Mouse (Mus musculus) limb, embryonic 14.5 days (tissue): ENCODE results near the gene Gm960. TPM values are rescaled to one million over a fixed set of nuclear protein-coding genes. Genes with fewer than 3 reads are reported as not detected.
A peak's percentile ranks its signal among the peaks of the same experiment; 100 is the strongest.

Experiments used
- ATAC-seq: fragments of 200-750 bp; cut with Nextera tagmentation; 2 replicates; pipeline ENCODE4 v1.8.0; 2017; ENCODE audit warnings: low read depth, moderate number of reproducible peaks, moderate TSS enrichment; ENCODE audit not compliant: low FRiP score
- DNase-seq: peaks from one replicate; pipeline ENCODE4 v3.0.0-alpha.2; 2015; ENCODE audit warnings: low spot score
- H3K27ac ChIP-seq: fragments of 300-500 bp; sonication (generic); replicated peaks from 2 replicates; pipeline ENCODE4 v1.5.1; 2014; ENCODE audit warnings: low read depth, mild to moderate bottlenecking, low read length, moderate library complexity, mixed read lengths
- H3K27me3 ChIP-seq: fragments of 300-500 bp; sonication (generic); 2 replicates; pipeline ENCODE4 v1.6.1; 2014; ENCODE audit warnings: low read length, mixed read lengths; ENCODE audit not compliant: control insufficient read depth, insufficient read depth
- H3K36me3 ChIP-seq: fragments of 300-500 bp; sonication (generic); 2 replicates; pipeline ENCODE4 v1.6.1; 2014; ENCODE audit warnings: mild to moderate bottlenecking, low read length, moderate library complexity, mixed read lengths; ENCODE audit not compliant: control insufficient read depth, insufficient read depth
- H3K4me1 ChIP-seq: fragments of 300-500 bp; sonication (generic); 2 replicates; pipeline ENCODE4 v1.6.1; 2014; ENCODE audit warnings: antibody characterized with exemption, low read length, mixed read lengths; ENCODE audit not compliant: control insufficient read depth, insufficient read depth
- H3K4me2 ChIP-seq: fragments of 300-500 bp; sonication (generic); replicated peaks from 2 replicates; pipeline ENCODE4 v1.6.1; 2014; ENCODE audit warnings: low read depth, mild to moderate bottlenecking, low read length, moderate library complexity; ENCODE audit not compliant: severe bottlenecking
- H3K4me3 ChIP-seq: fragments of 300-500 bp; sonication (generic); replicated peaks from 2 replicates; pipeline ENCODE4 v1.5.1; 2014; ENCODE audit warnings: low read length
- H3K9ac ChIP-seq: fragments of 300-500 bp; sonication (generic); 2 replicates; pipeline ENCODE4 v1.6.1; 2014; ENCODE audit warnings: mild to moderate bottlenecking, low read depth, low read length, moderate library complexity; ENCODE audit not compliant: severe bottlenecking
- H3K9me3 ChIP-seq: fragments of 300-500 bp; sonication (generic); 2 replicates; pipeline ENCODE4 v1.6.1; 2016; ENCODE audit warnings: low read length; ENCODE audit not compliant: control insufficient read depth
- POLR2A ChIP-seq: fragments of 200-500 bp; IDR thresholded peaks from 2 replicates; pipeline ENCODE4 v1.8.0; 2012; ENCODE audit warnings: inconsistent platforms, mild to moderate bottlenecking, moderate library complexity, borderline replicate concordance; ENCODE audit not compliant: insufficient read depth, insufficient read length; ENCODE audit errors: extremely low read depth
- WGBS: fragments of 180-500 bp; shearing (Covaris S2); extraction: QIAGEN DNeasy Blood & Tissue Kit; methylation state at CpG from one replicate; pipeline ENCODE4 v1.1.7; 2014; 5-methylcytosine and 5-hydroxymethylcytosine counted together
- polyA plus RNA-seq, 2 experiments: library from polyadenylated mRNA; depleted of rRNA in 1 of 2; stranded (reverse) in 1 of 2; unstranded in 1 of 2; fragments of >200 nt; fragmentation: Nextera tagmentation in 1 of 2; extraction: Ambion mirVana in 1 of 2; gene quantifications; 2 replicates each; pipeline versions ENCODE4 v1.2.1 to v1.2.3; 2012 to 2014

Gm960 gene
- polyA plus RNA-seq, 2 experiments, result 1.4 to 3.1 TPM

DNA sequence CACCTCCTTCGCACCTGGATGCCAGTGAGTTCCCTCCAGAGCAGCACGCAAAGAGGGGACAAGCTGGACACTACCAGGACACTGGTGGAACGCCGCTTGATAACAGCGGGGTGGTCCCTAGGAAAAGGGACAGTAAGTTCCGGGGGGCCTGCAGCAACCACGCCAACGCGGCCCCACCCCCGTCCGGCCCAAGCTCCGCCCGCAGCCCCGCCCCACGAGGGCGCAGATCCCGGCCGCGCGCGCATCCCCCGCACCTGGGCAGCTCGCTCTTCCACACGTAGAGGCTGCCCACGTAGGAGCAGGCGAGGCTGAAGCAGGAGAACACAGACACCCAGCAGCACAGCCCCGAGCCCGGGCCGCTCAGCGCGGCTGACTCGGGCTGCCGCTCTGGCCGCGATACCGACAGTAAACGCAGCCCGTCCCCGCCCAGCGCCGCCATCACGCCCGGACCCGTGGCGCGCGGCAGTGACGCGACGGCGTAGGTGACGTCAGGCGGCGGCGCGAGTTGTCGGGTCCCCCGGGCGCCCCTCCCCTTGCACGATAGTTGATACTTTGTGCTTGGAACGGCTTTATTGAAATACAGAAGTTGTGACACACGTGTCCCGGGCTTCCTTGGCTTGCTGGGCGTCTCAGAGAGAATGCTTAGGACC lies 73.2 kb downstream of the Gm960 start, which contains the start of gene Rce1:
TSS of gene Rce1 (minus strand) at position 463 of the 650 bp plus-strand sequence.
- peak within 1 kb of the TSS; percentile 78 for H3K4me2 ChIP-seq
- peaks cover 19% of the 10 kb centered on the region for H3K4me1 ChIP-seq
- ATAC-seq (peak; percentile 95), DNase-seq (peak; percentile 92)
- peak; percentile 75; the same call in 1 of the 2 replicates for TF ChIP-seq POLR2A
- WGBS, result 2% methylated on average over 47 of the region's 64 CpGs
- peak within 1 kb of the TSS; percentile 91 for H3K27ac ChIP-seq
- H3K4me3 ChIP-seq, result peak within 1 kb of the TSS; percentile 90
- H3K9me3 ChIP-seq, result no peaks in the 10 kb centered on the region
- no peaks in the 10 kb centered on the region for H3K27me3 ChIP-seq
- peaks cover 36% of the 10 kb centered on the region for H3K36me3 ChIP-seq
- H3K9ac ChIP-seq, result peak within 1 kb of the TSS; percentile 92

DNA sequence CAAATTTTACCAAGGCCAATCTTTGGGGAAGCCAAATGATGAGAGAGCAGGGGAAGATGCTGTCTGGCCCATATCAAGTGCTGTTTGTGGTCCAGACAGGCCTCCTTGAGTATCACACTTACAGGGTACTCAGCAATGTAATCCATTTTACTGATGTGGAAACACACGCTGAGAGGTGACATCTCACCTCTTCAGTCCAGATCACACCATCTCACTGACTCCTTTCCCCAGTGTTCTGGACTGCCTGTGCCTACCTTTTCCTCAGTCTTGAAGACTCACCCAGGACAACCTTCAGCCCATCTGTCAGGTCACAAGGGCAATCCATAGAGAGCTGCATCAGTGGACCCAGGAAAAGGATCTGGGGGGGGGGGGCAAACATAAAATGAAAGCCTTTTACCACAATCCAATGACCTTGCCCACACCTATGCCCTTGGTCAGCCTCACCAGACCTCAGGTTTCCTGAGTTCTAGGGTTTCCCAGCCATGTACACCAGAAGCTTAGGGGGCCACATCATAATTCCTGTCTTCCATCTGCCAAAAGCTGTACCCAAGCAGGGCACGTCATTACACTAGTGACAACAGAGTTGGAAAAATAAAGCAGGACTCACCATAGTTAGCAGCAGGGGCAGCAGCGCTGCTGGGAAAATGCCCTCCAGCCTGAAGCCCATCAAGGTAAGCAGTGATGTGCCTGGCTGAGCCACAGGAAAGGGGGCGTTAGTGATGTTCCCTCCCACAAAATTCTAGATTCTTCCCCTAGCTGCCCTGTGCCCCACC lies 73.9 kb downstream of the Gm960 start:
- peak overlapping the region; percentile 90 for H3K4me3 ChIP-seq
- peaks cover 19% of the 10 kb centered on the region for H3K4me1 ChIP-seq
- no peaks in the 10 kb centered on the region for H3K27me3 ChIP-seq
- TF ChIP-seq POLR2A, result no peak
- H3K9ac ChIP-seq, result peak overlapping the region; percentile 92
- H3K4me2 ChIP-seq, result peak overlapping the region; percentile 78
- WGBS, result 22% methylated on average over 4 of the region's 4 CpGs
- ATAC-seq (no peak), DNase-seq (no peak)
- H3K27ac ChIP-seq, result peak overlapping the region; percentile 91; the same call in 1 of the 2 replicates
- no peaks in the 10 kb centered on the region for H3K9me3 ChIP-seq
- peaks cover 39% of the 10 kb centered on the region for H3K36me3 ChIP-seq

DNA sequence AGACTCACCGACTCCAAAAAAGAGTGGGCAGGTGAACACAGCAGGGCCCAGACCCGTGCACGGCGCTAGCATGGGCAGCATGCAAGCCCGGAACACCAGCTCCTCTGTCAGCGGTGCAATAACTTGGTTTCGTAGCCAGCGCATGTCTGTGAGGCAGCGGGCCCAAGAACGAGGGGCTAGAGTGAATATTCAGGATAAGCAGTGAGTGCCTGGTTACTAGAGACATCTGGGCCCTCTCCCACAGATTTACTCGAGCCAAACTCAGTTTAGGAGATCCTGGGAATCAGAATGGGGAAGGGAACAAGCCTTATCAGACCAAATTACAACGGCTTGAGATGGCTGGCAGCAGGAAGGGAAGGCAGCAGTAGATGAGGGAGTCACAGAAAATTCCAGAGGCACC lies 74.5 kb downstream of the Gm960 start:
- Histone ChIP-seq H3K27me3 (no peaks in the 10 kb centered on the region), H3K9ac (0 out of 2 replicates have a peak overlapping the region, but pooled peaks have one; percentile 4), H3K4me1 (peaks cover 19% of the 10 kb centered on the region), H3K27ac (no peak overlapping the region), H3K9me3 (no peaks in the 10 kb centered on the region), H3K4me3 (no peak overlapping the region), H3K4me2 (no peak overlapping the region), H3K36me3 (peaks cover 39% of the 10 kb centered on the region)
- 91% methylated on average over 12 of the region's 12 CpGs for WGBS
- DNase-seq (no peak), ATAC-seq (no peak)
- no peak for TF ChIP-seq POLR2A

DNA sequence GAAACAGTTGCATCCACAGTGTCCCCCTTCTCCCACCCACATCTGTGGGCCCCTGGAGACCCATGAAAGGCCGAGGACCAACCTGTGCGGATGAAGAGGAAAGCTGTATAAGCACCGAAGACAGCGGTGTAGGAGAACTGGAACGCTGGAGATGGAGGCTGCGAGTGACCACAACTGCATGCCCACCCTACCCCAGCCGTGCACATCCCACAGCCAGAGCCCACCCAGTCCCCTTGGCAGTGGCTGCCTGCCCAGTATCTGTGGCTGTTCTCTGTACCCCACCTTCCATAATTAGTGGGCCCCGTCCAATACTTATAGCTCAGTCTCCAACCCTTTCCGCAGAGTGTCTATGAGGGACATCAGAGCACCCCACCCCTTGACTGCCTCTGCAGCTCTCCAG lies 75.0 kb downstream of the Gm960 start:
- no peak for TF ChIP-seq POLR2A
- Histone ChIP-seq H3K27ac (no peak overlapping the region), H3K4me1 (peaks cover 19% of the 10 kb centered on the region), H3K36me3 (peaks cover 39% of the 10 kb centered on the region), H3K9ac (no peak overlapping the region), H3K27me3 (no peaks in the 10 kb centered on the region), H3K4me3 (no peak overlapping the region), H3K9me3 (no peaks in the 10 kb centered on the region), H3K4me2 (no peak overlapping the region)
- ATAC-seq (no peak), DNase-seq (no peak)
- WGBS, result 92% methylated on average over 9 of the region's 9 CpGs

DNA sequence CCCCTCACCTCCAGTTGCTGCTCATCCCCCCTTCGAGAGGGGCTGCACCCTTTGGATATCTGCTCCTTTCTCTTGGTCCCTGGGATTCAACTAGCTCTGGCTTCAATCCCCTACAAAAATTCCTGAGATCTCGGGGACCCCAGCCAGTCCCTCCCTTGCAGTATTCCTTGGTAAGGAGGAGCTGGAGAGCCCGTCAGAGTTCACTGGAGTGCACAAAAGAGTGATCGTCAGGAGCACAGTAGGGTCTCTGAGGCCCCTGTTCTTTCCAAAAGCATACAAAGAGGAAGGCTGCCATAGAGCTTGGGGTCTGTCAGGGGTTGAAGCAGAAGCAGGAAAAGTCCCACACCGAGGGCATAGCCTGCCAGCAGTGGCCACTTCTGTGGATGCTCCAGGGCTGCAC lies 75.7 kb downstream of the Gm960 start:
- Histone ChIP-seq H3K36me3 (peaks cover 39% of the 10 kb centered on the region), H3K4me3 (no peak overlapping the region), H3K27ac (no peak overlapping the region), H3K27me3 (no peaks in the 10 kb centered on the region), H3K9me3 (no peaks in the 10 kb centered on the region), H3K4me1 (peaks cover 19% of the 10 kb centered on the region), H3K9ac (no peak overlapping the region), H3K4me2 (no peak overlapping the region)
- DNase-seq (no peak), ATAC-seq (no peak)
- WGBS, result 89% methylated on average over 5 of the region's 5 CpGs
- TF ChIP-seq POLR2A, result no peak
